Mouse (Mus musculus) ZHBTc4 (cell line): Measurements from ENCODE around the gene Gm49358.

Source experiments
- DNase-seq: peaks from one replicate; pipeline ENCODE4 v3.0.0-alpha.2; 2011; ENCODE audit warnings: low read depth, low spot score

Gm49358 gene

GRCm38 (mm10) chr10:86778398-86779116, 14.8 kb downstream of the Gm49358 start, which contains the start of gene Nt5dc3:
Gene Nt5dc3, plus strand, starts transcription at chr10:86779005.
- DNase-seq = peak; percentile 99

- peak; percentile 73 for DNase-seq
Measured at GRCm38 (mm10) chr10:86779117-86779755, 15.5 kb downstream of the Gm49358 start.

GRCm38 (mm10) chr10:86779816-86780500, 16.2 kb downstream of the Gm49358 start:
- DNase-seq = no peak

GRCm38 (mm10) chr10:86781641-86782040, 17.9 kb downstream of the Gm49358 start:
- DNase-seq = no peak

GRCm38 (mm10) chr10:86782656-86783055, 18.9 kb downstream of the Gm49358 start:
- no peak for DNase-seq

GRCm38 (mm10) chr10:86783561-86783960, 19.8 kb downstream of the Gm49358 start:
- no peak for DNase-seq

- DNase-seq = peak; percentile 64
Measured at GRCm38 (mm10) chr10:86784126-86784675, 20.4 kb downstream of the Gm49358 start.

GRCm38 (mm10) chr10:86785396-86785795, 21.6 kb downstream of the Gm49358 start:
- DNase-seq = no peak

- no peak for DNase-seq
Measured at GRCm38 (mm10) chr10:86786083-86786482, 22.3 kb downstream of the Gm49358 start.

GRCm38 (mm10) chr10:86788193-86788592, 24.4 kb downstream of the Gm49358 start:
- no peak for DNase-seq

- DNase-seq = no peak
Measured at GRCm38 (mm10) chr10:86789146-86789672, 25.4 kb downstream of the Gm49358 start.

GRCm38 (mm10) chr10:86791507-86792184, 27.9 kb downstream of the Gm49358 start:
- DNase-seq = no peak

GRCm38 (mm10) chr10:86793509-86793951, 29.8 kb downstream of the Gm49358 start:
- peak; percentile 77 for DNase-seq

- DNase-seq = no peak
Measured at GRCm38 (mm10) chr10:86794196-86794595, 30.4 kb downstream of the Gm49358 start.

GRCm38 (mm10) chr10:86794794-86795535, 31.2 kb downstream of the Gm49358 start:
- no peak for DNase-seq

- DNase-seq = no peak
Measured at GRCm38 (mm10) chr10:86796073-86796741, 32.4 kb downstream of the Gm49358 start.

GRCm38 (mm10) chr10:86807362-86807761, 43.6 kb downstream of the Gm49358 start:
- no peak for DNase-seq

GRCm38 (mm10) chr10:86808013-86808758, 44.4 kb downstream of the Gm49358 start:
- DNase-seq = no peak

- DNase-seq = no peak
Measured at GRCm38 (mm10) chr10:86810000-86810399, 46.2 kb downstream of the Gm49358 start.
